Mouse (Mus musculus) left cerebral cortex, adult 11 months (tissue): Measurements from ENCODE around the gene Rassf9.

Experiments
- DNase-seq: peaks from one replicate; pipeline ENCODE4 v3.0.0; 2022; ENCODE audit warnings: low spot score

Gene Rassf9

DNA sequence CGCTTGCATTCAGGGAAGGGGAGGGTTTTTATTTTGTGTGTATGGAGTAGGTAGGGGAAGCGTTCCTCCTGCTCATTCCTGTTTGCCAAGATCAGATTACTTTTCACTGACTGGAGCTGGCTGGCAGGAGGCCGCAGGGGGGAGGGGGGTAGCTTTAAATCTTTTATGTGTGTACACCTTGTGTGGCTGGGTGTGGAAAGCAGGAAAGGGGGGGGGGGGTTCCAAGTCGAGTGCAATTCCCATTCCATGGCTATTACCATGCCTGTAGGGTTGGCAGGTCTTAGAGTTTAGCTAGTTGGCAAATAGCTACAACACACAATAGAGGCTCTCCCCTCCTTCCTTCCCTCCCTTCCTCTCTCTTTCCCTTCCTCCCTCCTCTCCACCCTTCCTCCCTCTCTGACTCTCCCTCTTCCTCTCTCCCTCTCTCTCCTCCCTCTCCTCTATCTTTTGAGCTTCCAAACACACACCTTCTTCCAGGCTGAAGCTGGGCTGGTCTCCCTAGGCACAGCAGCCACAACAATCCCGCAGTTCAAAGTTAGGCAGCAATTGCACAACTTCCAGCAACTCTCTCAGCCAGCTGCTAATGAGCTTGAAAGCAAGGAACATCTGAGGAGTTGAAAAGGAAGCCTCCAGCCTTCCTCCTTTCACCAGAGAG lies at the start of gene Rassf9:
Gene Rassf9, plus strand, starts transcription at position 416 of the 655 bp plus-strand sequence.
- DNase-seq = no peak

DNA sequence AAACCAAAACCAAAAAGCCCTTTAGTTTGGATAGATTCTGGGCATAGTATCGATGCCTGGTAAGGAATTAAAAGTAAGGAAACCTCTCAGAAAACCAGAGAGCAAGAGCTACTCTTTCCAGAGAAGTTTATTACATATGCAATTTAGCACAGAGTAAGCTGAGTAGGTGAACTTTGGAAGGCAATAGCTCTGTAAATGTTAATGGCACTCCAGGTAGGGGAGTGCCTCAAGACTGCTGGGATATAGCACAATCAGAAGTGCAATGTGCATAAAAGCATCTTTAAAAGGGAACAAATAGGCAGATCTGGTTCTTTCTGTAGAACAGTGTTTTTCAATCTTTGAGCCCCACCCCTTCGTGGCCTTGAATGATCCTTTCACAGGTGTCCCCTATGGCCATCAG lies 42.6 kb upstream of the Rassf9 start:
- DNase-seq = no peak

DNA sequence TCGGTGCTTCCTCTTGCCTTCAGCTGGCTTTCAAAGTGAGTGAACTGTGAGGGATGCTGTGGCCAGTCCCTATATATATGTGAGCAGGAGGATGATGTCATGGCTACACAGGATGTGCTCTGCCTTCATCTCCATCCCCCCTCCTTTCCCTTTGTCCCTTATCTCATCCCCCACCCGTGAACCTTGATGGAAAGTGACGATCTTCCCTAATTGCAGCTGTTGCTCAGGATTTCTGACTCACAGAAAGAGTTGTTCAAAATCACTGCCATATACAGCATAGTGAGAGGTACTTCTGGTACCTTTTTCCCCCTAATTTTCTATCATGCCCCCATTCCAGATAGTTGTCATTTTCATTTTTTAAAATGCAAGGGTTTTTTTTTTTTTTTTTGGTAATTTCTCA lies 21.6 kb upstream of the Rassf9 start, which contains the start of gene Nts:
Gene Nts, minus strand, starts transcription at position 101 of the 400 bp plus-strand sequence.
- DNase-seq = no peak

DNA sequence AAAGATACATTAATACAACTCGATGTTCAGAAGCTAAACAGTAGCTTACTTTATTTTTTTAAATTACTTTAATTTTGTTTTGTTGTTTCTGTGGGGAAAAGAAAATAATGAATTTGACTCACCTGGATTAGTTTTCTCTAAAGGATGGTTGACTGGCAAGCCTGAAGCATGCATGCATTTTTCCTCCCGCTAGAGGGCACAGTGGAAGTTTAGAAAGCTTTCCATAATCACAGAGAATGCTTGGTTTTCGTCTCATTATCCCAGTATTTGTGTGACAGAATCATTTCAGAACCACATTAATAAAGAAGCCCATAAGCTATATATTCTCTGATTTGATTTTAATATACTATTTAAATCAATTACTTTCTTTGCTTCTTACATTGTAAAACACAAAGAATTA lies 20.2 kb upstream of the Rassf9 start:
- peak; percentile 12 for DNase-seq

DNA sequence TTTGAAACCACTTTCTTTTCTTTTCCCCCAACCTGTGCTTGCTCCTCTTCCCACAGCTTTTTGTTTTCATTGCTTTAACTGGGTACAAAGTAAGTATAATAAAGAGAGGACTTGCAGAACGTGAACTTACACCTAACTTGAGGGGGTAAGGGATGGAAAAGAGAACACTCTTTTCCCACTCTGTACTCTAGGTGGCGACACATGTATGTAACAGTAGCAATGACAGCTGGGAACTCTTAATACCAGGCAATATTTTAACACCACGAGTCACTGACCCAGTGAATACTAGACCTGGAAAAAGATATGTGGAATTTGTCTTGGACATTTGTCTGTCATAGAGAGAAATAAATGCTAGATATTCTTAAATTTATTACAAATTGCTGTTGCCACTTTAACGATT lies 13.3 kb upstream of the Rassf9 start:
- DNase-seq = no peak

DNA sequence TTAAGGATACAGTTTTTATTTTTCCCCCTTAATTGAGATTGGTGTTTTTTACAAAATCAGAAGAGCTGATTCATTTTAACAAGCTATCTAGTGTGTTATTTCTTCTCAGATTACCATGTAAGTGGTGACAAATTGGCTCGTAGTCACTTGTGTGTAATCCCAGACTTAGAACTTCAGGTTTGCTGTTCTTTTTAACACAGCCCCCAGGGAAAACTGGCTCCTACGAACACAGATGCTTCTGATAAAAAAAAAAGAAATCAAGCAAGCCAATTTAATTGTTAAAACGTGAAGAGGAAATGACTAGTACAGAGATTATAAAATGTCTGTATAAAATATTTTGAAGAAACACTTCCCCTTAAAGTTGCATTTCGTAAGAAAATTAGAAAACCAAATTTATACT lies 4.6 kb upstream of the Rassf9 start:
- no peak for DNase-seq

DNA sequence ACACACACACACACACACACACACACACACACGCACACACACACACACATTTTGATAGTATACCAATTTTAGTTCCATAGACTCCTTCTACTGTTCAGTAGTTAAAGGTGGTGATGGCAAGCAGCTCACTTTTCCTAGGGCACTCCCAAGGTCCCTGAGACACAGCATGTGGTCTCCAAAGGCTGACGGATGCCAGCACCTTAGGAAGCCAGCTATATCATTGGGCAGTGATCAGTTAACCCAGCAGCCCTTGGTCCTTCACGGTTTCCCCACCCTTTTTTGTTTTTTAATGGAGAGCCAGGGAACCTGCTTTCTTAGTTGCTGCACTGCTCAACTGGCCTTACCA lies 588 bp upstream of the Rassf9 start:
- DNase-seq = no peak

DNA sequence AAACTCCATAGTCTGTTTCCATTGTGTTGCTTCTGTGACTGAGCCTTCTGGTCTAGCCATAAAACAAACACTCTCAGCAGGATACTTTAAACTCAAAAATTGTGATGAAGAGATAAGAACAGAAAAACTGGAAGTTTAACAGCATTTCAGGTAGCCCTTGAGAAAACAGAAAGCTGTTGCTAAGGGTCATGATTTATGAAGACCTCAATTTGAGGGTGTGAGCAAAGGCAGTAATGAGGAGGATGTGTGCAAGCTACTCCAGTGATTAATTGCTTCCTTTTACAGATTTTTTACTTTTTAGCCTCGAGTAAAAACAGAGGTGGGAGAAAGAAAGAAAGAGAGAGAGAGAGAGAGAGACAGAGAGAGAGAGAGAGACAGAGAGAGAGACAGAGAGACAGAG lies 2.1 kb downstream of the Rassf9 start:
- no peak for DNase-seq

DNA sequence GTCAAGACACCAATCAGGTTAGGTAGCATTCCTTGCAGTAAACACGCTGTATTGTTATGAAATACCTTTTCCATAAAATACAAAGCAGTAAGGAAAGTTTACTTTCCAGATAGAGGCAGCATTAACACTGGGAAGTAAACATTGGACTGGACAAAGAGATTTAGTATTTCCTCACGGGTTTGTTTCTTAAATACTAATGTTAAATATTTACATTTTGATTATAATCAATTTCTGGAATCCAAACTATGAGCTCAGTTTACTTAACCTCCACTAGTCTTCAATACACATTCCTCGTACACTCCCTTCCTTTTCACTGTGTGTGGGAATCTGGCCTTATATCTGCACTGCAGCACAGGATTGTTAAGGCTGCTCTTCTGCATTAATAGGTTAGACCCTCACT lies 15.9 kb downstream of the Rassf9 start:
- DNase-seq = no peak

DNA sequence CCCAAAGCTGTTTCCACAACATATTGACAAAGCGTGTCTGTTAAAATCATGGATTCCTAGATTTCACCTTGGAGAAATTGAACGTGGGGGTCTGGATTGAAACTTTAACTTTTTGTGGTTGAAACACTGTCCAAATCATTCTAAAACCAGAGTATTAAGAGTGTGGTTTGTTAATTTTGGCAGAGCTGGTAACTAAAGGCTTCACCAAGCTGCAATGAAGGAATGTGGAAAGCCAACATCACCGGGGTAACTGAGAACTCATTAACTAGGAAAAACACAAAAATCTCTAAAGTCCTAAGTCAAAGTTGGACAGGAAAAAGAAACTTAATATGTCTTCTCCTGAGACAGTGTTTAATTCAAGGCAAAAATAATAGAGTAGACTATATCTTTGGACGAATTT lies 41.9 kb downstream of the Rassf9 start:
- no peak for DNase-seq

DNA sequence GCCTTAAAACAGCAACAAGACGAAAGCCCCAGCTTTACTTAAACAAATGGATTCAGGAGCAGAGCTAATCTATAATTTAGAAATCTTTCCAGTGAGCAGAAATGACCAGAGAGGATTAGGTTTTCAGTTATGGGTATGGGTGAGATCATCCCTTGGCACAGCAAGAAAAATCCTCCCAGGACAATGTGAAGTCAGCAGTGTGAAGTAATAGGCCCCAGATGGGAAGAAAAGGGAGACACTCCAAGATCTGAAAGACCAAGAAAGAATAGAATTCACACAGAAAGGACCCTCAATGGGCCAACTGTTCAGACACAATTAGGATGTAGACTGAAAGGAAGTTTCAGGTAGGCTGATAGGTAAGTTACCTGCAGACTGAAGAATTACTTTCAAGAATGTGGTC lies 50.5 kb downstream of the Rassf9 start:
- no peak for DNase-seq

DNA sequence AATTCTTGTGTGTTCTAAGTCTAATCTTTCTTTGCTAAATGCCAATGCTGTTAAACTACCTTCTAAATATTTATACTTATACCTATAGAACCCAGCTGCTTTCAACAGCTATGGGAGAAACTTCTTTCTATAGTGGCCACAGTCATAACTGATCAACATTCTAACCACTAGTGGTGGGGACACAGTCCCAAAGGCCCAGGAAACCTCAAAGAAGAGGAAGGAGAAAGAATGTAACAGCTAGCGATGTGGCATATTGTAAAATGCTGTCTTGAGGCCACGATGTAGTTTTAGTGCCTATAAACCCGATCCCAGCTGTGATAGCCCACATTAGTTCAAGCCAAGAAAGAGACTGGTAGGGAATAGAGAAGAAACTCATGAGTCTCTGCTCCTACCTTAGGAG lies 65.9 kb downstream of the Rassf9 start:
- DNase-seq = no peak

DNA sequence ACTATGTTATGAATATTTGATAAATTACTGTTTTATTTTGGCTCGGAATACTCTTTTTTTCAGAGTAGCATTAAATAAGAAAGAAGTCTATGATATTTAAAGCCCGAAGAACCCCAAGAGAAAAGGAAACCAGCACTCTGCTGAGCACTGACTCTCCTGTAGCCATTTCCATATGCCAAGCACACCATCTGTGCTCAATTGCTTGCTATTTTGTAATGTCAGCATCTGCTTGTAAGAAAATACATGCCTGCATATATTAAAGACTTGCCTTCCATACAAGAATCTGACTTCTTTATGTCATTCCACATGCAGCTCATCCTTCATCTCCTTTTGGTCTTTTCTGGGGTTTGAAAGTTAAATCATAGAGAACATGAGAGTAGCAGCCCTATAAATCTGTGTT lies 82.3 kb downstream of the Rassf9 start:
- DNase-seq = peak; percentile 4
